Mouse (Mus musculus) activated CD4-positive, CD25-positive, alpha-beta regulatory T cell, adult 9 weeks (primary cell): ENCODE measurements around the gene Tcl1b2. TPM values are rescaled to one million over a fixed set of nuclear protein-coding genes. Genes with fewer than 3 reads are reported as not detected.

ENCODE experiments used
- polyA plus RNA-seq: library from polyadenylated mRNA; unstranded; fragments of 100-300 nt; shearing (Covaris generic); gene quantifications from one replicate; pipeline ENCODE4 v1.2.1, GENCODE M21; 2017

The Tcl1b2 gene
- not detected for polyA plus RNA-seq

GRCm38 (mm10) chr12:105145714-105146113 is at the start of gene Tcl1b2:
Gene Tcl1b2, plus strand, starts transcription at chr12:105146014.

GRCm38 (mm10) chr12:105159390-105159789 is 13.6 kb downstream of the Tcl1b2 start, which contains the start of gene Tcl1b1:
Gene Tcl1b1, plus strand, starts transcription at chr12:105159690.

GRCm38 (mm10) chr12:105176044-105176443 is 30.2 kb downstream of the Tcl1b2 start, which contains the start of gene Tcl1b5:
Gene Tcl1b5, plus strand, starts transcription at chr12:105176344.

GRCm38 (mm10) chr12:105190743-105191142 is 44.9 kb downstream of the Tcl1b2 start, which contains the start of gene Tcl1b3:
Gene Tcl1b3, plus strand, starts transcription at chr12:105191043.

GRCm38 (mm10) chr12:105201657-105202056 is 55.8 kb downstream of the Tcl1b2 start, which contains the start of gene Tcl1b4:
Gene Tcl1b4, plus strand, starts transcription at chr12:105201957.

Other genes starting within 250 kb of the Tcl1b2 start
- 8.4 TPM for gene Syne3, start 136.2 kb upstream of the Tcl1b2 start, polyA plus RNA-seq
- gene Glrx5, start 113.3 kb upstream of the Tcl1b2 start, polyA plus RNA-seq, result 9.0 TPM
- not detected for gene Tcl1b1, start 13.7 kb downstream of the Tcl1b2 start, polyA plus RNA-seq
- gene Tcl1b5, start 30.3 kb downstream of the Tcl1b2 start, polyA plus RNA-seq, result not detected
- not detected for gene Tcl1b3, start 45.0 kb downstream of the Tcl1b2 start, polyA plus RNA-seq
- gene Tcl1b4, start 55.9 kb downstream of the Tcl1b2 start, polyA plus RNA-seq, result not detected
- gene Tcl1, start 76.8 kb downstream of the Tcl1b2 start, polyA plus RNA-seq, result not detected
- gene Tunar, start 187.9 kb downstream of the Tcl1b2 start, polyA plus RNA-seq, result not detected